Mouse (Mus musculus): ENCODE data around the gene Csf1.

Csf1 gene

DNA sequence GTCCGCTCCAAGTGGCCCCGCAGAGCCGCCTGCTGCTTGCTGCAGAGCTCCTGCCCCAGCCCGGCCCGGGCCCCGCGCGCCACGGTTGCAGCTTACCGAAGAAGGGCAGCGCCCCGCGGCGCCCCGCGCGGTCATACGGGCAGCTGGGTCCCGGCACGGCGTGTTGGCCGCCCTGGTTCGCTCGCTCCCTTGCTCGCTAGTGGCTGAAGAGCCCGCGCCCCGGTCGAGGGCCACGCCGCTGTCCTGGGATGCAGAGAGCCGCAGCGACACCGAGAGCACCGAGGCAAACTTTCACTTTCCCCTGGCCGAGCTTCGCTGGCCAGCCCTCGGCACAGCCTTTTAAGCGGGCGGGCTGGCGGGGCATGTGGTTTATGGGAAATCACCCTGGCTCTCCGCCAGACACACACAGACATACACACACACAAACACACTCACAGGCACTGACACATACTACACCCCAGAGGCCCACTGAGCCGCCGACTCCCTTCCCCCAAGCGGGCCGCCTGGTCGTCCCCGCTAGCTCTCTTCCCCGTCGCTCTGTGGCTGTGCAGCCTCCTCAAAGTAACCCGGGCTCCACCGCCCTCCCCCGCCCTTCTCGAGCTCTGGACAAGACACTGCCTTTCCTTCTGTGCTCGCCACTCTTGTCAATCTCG, at the start of gene Csf1:
TSS of gene Csf1 (minus strand) at position 541 of the 653 bp plus-strand sequence.
- in situ Hi-C loops (cut with MboI, MseI) = no loop called here

DNA sequence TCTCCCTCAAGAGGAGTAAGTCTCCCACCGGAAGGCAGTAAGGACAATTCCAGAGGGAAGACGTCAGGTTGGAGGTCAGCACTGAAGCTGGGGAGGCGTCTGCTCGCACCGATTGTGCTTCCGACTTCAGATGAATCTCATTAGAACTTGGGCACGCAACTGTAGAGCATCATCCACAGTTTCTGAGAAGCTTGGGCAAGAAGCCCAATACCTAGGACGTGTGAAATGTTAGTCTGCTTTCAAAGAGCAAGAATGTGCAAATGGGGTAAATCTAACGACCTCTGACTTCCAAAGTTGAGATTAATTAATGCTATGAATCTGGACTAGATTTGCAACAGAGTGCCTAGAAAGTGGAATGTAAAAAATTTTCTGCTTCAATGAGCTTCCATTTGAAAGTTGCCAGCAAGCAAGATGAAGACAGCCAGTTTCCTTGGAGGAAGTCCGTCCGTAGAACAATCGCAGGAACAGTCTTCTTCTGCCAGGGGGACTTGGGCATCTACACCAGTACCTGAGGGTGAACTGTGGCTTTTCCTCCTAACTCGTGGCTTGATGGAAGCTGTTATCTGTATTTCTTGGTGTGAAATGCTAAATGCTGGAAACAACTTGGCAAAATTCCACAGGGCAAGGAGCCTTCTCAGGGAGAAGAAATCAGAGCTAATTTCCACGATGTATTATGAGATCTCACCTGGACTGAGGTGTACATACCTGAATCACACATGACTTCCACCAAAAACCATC, 47.9 kb upstream of the Csf1 start:
- in situ Hi-C loops (cut with MboI, MseI) = no loop called here

DNA sequence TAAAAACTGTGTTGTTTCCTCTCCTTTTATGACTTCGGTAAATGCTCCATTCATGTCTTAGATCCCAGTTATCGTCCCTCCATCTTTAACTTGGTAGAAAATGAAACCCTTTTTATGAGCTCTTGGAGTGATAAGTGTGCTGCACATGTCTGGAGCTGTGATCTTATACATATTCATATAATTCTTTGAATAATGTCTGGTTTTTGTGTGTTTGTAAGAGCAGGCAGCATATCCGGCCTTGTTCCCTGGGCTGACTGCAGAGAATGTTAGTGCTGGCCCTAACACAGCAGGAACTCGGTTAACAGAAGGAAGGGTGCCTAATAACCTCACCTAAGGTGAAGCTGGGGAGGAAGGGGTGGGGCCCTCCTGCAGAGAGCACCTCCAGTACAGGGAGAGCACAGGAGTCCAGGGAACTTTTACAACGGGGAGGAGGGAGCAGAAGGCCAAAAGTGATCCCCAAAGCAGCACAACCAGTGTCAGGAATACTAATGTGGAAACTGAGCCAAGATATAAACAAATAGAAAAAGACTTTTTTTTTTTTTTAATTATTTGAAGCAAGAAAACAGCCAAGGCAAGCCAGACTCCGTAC, 47.2 kb upstream of the Csf1 start:
- in situ Hi-C loops (cut with MboI, MseI) = no loop called here

DNA sequence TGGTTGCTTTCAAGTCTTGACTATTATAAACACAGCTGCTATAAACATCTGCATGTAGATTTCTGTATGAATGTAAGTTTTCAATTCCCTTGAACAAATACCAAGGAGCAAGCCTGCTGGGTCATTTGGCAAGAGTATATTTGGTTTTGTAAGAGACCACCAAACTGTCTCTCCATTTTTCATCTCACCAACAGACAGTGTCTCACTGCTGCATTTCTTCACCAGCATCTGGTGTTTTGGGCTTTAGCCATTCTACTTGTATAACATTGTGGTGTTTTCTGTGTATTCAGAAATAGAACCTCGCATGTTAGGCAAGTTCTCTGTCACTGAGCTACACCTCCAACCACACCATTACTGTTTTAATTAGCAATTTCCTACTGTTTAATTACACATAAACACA, 46.6 kb upstream of the Csf1 start:
- in situ Hi-C loops (cut with MboI, MseI) = no loop called here

DNA sequence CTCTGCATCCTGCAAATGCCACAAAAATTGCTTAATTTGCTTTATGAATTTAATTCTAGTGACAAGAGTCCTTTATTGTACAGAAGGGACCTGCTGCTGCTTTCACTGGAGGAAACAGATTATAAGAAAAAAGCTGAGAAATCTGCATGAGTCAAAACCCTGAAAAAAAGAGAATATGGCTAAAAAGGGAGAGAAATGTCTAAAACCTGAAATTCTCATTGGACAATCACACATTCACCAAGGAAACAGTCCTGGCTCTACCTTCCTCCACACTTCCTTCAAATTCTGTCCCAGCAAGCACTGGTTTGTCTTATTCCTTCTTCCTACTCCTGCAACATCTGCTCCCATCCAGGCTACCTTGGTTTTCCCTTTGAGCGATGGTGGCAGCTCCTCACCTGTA, 44.5 kb upstream of the Csf1 start:
- in situ Hi-C loops (cut with MboI, MseI) = no loop called here

DNA sequence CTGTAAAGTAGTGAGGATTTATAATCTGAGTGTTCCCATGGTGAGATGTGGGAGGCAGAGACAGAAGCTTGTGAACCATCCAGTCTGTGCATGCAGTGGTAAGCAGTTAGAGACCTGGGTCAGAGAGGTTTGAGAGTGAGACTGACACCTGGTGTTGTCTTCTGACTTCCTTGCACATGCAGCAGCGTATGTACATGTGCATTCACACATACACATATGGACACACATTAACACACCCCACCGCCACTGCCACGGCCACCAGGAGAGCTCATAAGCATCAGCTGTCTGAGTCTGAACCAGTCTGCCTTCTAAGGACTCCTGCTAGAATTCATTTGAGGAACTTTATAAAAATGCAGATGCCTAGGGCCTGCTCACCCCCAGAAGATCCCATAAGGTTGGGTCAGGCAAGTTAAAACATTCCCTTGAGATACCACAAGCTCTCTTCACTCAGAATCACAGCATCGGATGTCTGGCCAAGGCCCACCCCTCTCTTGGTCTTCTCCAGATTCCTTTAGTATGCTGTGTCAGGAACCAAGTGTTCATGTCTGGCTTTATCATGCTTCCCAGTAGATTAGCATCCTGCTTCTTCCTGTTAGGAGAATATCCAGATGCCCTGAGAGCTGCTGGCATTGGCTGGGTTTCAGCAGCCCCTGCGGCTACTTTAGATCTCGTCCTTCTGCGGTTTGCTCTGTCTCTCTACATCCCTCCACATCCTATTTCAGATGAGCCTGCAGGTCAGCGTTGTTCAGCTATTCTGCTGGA, 42.1 kb upstream of the Csf1 start:
- in situ Hi-C loops (cut with MboI, MseI) = no loop called here

DNA sequence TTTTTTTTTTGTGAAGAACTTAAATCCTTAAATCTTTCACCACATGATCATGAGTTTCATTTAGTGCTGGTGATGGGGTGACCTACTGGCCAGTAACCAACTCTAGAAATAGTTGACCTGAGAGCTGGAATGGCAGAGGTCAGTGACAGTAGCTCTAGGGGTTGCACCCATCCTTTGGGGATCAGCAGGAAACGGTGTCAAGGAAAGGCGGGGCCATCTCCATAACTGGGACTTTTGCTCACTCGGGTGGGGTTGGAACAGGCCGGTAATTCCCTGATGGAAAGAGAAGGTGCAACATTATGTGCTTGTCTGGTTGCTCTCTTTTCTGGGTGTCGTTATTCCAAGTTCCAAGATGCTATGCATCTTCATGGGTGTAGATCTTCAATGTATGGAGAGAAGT, 38.7 kb upstream of the Csf1 start:
- in situ Hi-C loops (cut with MboI, MseI) = no loop called here

DNA sequence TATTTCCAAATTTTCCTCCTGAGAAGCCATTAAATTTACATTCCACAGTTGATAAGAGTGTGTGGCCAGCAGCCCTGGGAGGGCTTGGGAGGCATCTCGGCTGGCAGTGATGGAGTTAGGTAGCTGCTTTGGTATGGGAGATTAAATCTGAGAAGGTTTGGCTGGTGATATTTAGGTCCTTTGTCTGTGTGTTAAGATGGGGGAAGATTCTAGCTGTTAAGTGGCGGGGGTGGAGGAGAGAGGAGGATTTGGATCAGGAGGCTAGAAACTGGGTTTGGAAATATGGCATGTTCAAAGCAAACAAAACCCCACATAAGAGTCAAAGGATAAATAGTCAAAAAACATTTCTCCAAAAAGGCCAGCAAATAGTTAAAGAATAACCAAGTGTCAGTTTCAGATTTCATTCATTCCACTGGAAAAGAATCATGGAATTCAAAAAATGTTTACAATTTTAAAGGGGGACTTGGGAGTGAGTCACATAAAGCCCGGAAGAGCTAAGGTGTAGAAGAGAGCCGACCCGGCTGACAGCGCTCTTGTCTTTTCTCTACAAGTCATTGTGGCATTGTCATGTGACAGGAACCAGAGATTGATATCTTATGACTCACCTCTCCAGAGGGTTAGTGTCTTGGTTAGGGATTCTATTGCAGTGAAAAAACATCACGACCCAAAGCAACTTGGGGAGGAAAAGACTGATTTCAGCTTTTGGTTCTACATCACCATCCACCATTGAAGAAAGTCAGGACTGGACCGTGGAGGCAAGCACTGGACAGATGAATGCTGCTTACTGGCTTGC, 36.1 kb upstream of the Csf1 start:
- in situ Hi-C loops (cut with MboI, MseI) = no loop called here

DNA sequence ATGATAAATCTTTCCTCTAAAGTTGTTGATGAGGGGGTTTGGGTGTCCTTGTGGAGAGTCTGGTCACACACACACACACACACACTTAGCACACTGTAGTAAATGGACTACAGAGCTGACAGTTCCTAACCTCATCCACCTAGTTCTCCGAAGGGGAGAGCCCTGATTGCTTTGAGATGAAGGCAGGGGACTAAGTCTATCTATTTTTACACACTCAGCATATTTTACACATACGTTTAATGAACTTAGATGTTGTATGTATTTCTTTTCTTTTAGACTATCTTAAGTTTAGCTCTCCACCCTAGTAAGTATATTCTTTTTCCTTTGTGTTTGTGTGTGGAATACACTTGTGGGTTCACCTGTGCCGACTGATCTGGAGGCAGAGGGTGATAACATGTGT, 34.6 kb upstream of the Csf1 start:
- in situ Hi-C loops (cut with MboI, MseI) = no loop called here

DNA sequence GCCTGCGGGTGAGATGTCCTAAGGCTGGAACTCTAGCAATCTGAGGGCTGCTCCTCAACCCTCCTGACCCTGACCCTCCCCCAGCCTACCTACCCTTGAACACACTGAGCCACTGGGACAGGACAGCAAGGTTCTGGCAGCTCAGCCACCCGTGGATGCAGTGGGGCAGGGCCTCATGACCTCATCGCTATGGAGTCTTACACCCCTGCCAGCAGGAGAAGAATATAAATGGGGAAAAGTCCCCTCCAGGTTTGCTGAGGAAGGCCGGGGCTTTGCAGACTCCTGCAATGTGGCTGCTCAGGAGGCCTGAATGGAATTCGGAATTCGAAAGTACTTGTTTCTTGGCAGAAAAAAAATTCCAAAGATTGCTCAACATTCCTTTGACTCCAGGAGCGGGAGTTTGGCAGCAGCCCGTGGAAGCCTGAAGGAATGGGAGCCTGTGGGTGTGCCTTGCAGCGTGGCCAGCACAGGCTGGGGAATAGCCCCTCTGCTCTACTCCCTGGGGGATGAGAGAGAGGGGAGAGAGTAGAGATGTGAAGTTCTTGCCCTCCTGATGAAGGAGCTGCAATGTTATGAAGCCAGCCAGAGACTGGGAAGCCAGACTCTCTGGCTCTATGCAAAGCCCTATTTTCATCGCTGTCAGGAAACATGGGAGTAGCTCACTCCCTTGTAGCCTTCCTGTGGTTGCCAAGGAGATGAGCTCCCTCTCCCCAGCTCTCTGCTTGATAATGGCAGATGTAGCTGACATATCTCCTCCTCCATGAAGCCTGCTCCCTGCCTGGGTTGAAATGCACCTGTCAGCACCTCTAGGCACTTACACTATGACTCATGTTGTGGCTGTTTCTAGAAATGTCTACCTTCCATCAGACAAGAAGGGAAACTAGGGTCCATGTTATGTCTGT, 33.3 kb upstream of the Csf1 start:
- in situ Hi-C loops (cut with MboI, MseI) = no loop called here

DNA sequence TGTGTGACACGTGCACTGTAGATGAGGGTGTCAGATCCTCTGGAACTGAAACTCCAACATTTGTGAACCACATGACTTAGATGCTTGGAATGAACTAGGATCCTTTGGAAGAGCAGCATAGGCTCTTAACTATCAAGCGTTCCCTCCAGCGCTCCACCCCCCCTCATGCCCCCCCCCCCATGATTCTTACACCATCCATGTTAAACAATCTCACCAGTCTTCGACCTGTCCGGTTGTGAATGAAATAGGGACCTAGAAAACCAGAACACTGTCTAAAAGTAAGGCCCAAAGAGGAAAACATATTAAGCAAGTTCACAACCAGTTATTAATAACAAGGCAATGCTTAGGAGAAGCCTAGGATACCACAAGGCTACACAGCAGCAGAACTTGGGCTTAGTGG, 32.5 kb upstream of the Csf1 start:
- in situ Hi-C loops (cut with MboI, MseI) = no loop called here

DNA sequence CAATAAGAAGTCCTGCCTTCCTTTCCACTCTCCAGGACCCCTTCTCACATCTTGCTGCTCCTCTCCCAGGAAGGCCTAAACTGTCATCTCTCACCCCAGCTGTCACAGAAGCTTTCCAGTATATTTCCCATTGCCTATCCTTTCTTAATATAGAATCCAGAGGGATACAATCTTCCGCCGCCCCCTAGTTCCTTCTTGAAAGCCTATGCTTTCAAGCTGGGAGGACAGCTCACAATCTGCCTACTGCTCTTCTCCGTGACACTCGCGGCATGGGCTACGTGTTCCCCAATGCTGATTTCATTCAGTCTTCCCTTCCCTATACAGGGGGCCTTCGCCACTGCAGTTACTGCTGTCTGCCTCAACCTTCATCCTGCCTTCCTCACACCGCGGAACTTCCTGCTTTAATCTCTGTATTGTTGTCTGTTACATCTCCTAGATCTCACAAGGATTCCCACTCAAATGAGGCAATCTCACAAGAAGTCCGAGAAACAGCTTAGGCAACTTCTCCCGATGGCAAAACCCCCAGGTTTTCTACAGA, 30.6 kb upstream of the Csf1 start:
- in situ Hi-C loops (cut with MboI, MseI) = no loop called here

DNA sequence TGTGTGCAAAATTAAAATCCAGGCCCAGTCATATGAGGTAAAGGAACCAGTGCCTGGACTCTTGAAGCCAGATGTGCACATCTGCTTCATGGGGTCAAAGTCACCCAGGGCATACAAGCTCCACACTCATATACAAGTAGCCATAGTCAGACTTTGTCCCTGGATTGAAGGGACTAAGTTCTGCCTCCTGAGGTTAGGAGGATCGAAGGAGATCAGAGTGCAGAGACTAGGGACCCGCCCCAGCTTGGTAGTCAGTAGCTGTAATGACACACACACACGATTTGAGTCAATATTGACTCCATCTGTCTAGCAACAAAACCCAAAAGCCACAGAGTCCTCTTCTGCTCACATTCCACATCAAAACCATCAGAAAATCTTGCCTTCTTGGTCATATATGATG, 30.0 kb upstream of the Csf1 start:
- in situ Hi-C loops (cut with MboI, MseI) = no loop called here

DNA sequence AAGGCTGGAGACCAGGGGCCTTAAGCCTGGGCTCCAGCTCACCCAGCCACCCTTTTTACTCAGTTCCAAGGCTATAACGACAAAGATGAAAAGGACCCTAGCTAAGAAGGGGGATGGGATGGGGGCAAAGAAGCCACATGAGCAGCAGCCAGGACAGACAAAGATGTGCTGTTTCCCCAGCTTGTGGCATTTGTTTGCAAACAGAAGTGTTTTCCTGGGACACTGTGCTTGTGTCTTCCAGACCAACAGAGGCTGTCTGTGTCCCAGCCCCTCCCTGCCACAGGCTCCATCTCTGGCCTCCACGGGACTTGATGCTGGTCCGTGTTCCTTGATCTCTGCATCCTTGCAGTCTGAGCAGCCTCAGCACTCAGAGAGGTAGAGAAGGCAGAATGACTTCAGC, 28.6 kb upstream of the Csf1 start:
- in situ Hi-C loops (cut with MboI, MseI) = no loop called here

DNA sequence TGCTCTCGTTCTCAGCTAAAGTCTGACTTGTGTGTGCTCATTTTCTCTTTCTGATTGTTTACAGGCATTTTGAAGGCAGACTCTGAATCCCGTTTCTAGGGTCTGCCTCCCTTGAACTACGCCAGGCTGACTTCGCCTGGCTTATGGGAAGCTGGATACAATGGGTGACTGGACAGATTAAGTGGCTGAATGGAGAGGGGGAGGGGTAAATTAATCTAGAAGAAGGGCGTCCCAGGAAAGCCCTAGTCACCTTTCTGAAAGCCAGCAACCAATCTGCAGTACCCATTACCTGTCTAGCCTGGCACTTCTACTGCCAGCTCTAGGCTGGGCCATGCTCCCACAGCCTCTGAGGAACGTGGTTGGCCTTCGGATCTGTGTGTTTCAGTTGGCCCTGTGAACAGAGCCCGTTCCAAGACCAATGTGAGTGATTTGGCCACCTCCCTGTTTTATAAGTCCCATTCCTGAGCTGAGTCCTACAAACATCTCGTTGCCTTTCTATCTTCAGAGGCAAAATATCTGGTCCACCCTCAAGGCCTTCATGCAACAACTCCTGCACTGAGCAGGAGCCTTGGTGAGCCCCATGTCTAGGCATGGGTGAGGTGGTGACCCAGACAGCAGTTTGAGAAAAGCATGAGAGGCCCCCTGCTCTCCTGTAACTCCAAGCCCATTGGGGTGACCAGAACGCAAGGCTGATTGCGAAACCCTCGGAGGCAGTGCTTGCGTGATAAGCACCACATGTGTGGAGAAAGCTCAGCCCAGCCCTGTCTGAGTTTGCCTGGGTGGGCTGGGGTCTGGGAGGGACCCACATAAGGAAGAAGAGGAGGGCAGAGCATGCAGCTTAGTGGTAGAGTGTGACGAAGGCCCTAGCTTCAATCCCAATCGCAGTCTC, 27.6 kb upstream of the Csf1 start:
- in situ Hi-C loops (cut with MboI, MseI) = no loop called here

DNA sequence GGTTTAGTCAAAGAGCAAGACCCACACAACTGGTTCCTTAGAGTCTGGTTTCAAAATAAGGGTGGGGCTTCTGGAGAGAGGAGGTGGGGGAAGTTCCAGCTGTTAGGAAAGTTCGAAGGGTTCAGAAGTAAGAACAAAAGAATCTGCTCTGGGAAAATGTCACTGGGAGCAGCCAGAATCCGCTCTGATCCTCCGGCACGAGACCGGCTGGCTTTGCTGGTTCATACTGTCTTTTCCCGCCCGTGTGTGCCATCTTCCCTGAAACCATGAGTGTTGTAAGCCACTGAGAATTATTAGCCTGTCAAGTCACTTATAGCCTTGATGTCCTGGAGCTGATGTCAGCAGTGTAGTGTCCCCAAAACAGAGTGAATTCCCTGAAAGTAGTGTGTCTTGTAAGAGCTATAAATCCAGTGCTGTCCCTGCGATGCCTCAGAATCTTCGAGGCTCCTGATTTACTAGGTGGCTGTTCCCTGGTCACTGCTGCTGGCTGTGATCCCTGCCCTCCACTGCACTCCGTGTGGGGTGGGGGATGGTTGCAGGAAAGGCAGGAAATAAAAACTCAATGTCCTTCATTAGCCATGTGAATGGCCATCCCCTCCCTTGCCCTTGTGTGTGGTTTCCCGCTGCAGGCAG, 26.8 kb upstream of the Csf1 start:
- in situ Hi-C loops (cut with MboI, MseI) = no loop called here

DNA sequence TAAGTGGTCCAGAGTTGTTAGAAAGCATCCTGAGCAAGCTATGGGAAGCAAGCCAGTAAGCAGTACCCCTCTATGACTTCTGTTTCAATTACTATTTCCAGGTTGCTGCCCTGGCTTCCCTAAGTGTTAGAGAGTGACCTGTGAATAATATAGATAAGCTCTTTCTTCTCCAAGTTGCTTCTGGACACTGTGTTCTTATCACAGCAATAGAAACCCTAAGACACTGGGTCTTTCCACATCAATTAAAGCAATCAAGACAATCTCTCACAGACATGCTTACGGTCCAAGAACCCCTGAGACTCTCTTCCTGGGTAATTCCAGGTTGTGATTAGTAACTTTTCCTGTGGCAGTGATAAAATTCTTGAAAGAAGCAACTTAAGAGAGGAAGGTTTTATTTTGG, 26.1 kb upstream of the Csf1 start:
- in situ Hi-C loops (cut with MboI, MseI) = no loop called here

DNA sequence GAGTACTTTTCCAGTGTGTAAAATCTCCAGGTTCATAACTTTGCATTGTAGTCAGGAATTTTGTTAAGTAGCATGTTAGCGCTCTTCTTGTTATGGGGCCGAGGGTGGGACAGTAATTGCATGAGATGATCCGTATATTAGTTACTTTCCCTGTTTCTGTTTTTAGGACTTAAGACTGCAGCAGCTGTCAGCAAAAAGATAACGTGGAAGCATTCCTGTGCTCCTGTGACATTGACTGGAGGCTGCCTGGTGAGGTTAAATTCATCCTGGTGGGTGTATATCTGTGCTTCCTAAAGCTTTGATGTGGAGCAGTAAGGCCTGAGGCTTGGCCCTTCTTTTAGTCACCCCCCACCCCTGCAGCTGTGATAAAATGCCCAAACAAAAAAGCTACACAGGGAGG, 25.3 kb upstream of the Csf1 start:
- in situ Hi-C loops (cut with MboI, MseI) = no loop called here

DNA sequence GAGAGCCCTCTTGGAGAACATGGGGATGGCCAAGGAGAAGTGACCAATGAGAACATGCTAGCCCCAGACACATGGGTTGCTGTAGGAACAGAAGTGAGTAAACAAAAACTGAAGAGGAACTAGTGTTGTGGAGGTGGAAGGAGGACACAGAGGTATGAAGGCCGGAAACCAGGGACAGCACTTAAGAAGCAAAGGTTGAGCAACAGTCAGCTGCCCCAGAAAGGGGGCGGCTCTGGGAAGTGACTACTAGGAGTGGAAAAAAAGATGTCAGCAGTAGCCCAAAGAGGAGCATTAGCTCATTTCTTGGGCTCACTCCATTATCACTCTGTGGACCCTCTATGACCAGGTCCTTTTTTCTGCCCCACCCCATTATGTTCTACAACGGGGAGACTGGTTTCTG, 23.0 kb upstream of the Csf1 start:
- in situ Hi-C loops (cut with MboI, MseI) = no loop called here
